In genomic region chr4:105249283-105249682, GRCm38 (mm10) we compare ENCODE assay signal across 10 mouse cellular contexts.
"Had no signal": no experiment of that assay in that cellular context is flagged by ENCODE, and none has a peak within 500 bp of the region (broad histone marks: within the 10 kb centered on the region; RNA-seq: fewer than 3 reads in every experiment).

No protein-coding gene starts in this region.

- H3K4me1 ChIP-seq: liver, embryonic 13.5 days had no signal

- DNase-seq: left cerebral cortex, postnatal 4 days; liver, embryonic 13.5 days; lung, adult 2 months; lung, postnatal 14 days; lung, postnatal 4 days; midbrain, embryonic 14.5 days; thymus, adult 18-20 months; thymus, postnatal 36 days had no signal

- H3K9me3 ChIP-seq: limb, embryonic 13.5 days; liver, embryonic 13.5 days had no signal

- H3K4me2 ChIP-seq: limb, embryonic 13.5 days; liver, embryonic 13.5 days; midbrain, embryonic 11.5 days had no signal

- H3K27ac ChIP-seq: limb, embryonic 13.5 days; liver, embryonic 13.5 days had no signal

- H3K27me3 ChIP-seq: limb, embryonic 13.5 days had no signal

- H3K36me3 ChIP-seq: limb, embryonic 13.5 days; liver, embryonic 13.5 days had no signal

- H3K9ac ChIP-seq: limb, embryonic 13.5 days; liver, embryonic 13.5 days had no signal

- H3K4me3 ChIP-seq: limb, embryonic 13.5 days; liver, embryonic 13.5 days had no signal
